Comparison of ENCODE assay signal across 8 mouse cellular contexts in genomic region chr12:34747266-34747665, GRCm38 (mm10).
"Had no signal": no experiment of that assay in that cellular context is flagged by ENCODE, and none has a peak within 500 bp of the region (broad histone marks: within the 10 kb centered on the region; RNA-seq: fewer than 3 reads in every experiment).

No protein-coding gene starts in this region.

- DNase-seq: lung, adult 2 months; lung, postnatal 14 days; lung, postnatal 36 days; midbrain, embryonic 14.5 days; right cerebral cortex, postnatal 14 days; thymus, adult 2 months; thymus, postnatal 25 days; thymus, postnatal 4 days had no signal
